Mouse (Mus musculus): ENCODE measurements around the gene Dnajb13. TPM values are rescaled to one million over a fixed set of nuclear protein-coding genes. Genes with fewer than 3 reads are reported as not detected.

The Dnajb13 gene
- polyA plus RNA-seq, 1 experiment from 2014 or later = 0.18 TPM

GRCm38 (mm10) chr7:100495581-100496251, 19.0 kb downstream of the Dnajb13 start:
- peaks cover 40% of the 10 kb centered on the region for H3K36me3 ChIP-seq (ENCODE audit: insufficient read depth)
- peak overlapping the region; percentile 93 for H3K4me2 ChIP-seq
- peaks cover 17% of the 10 kb centered on the region for H3K4me1 ChIP-seq (ENCODE audit: insufficient read depth)
- ATAC-seq (ENCODE audit: insufficient read depth) (peak; percentile 45), DNase-seq (peak; percentile 68)
- H3K9ac ChIP-seq = no peak overlapping the region
- H3K4me3 ChIP-seq (ENCODE audit: low read depth, low read length) = peak overlapping the region; percentile 52
- peak overlapping the region; percentile 60 for H3K27ac ChIP-seq (ENCODE audit: low read depth)
- no peak for TF ChIP-seq CTCF (IDR thresholded peaks at IDR 0.05; ENCODE audit: low read depth)
- no peaks in the 10 kb centered on the region for H3K27me3 ChIP-seq (ENCODE audit: insufficient read depth, low read length)
- H3K9me3 ChIP-seq (ENCODE audit: low read depth, low read length) = no peaks in the 10 kb centered on the region
- WGBS = 31% methylated on average over 11 of the region's 11 CpGs

GRCm38 (mm10) chr7:100495042-100495441, 19.7 kb downstream of the Dnajb13 start:
- Histone ChIP-seq H3K36me3 (ENCODE audit: insufficient read depth) (peaks cover 40% of the 10 kb centered on the region), H3K9me3 (ENCODE audit: low read depth, low read length) (no peaks in the 10 kb centered on the region), H3K9ac (peak overlapping the region; percentile 18; the same call in 1 of the 2 replicates), H3K27me3 (ENCODE audit: insufficient read depth, low read length) (no peaks in the 10 kb centered on the region), H3K4me1 (ENCODE audit: insufficient read depth) (peaks cover 17% of the 10 kb centered on the region), H3K27ac (ENCODE audit: low read depth) (peak overlapping the region; percentile 60), H3K4me2 (peak overlapping the region; percentile 93), H3K4me3 (ENCODE audit: low read depth, low read length) (peak overlapping the region; percentile 52)
- DNase-seq = no peak
- 44% methylated on average over 8 of the region's 8 CpGs for WGBS
- no peak for TF ChIP-seq CTCF (IDR thresholded peaks at IDR 0.05; ENCODE audit: low read depth)
- ATAC-seq (ENCODE audit: insufficient read depth) = no peak

- no peaks in the 10 kb centered on the region for H3K27me3 ChIP-seq (ENCODE audit: insufficient read depth, low read length)
- no peak for TF ChIP-seq CTCF (IDR thresholded peaks at IDR 0.05; ENCODE audit: low read depth)
- no peaks in the 10 kb centered on the region for H3K9me3 ChIP-seq (ENCODE audit: low read depth, low read length)
- peak overlapping the region; percentile 52 for H3K4me3 ChIP-seq (ENCODE audit: low read depth, low read length)
- 81% methylated on average over 7 of the region's 7 CpGs for WGBS
- no peak for DNase-seq
- peaks cover 17% of the 10 kb centered on the region for H3K4me1 ChIP-seq (ENCODE audit: insufficient read depth)
- no peak for ATAC-seq (ENCODE audit: insufficient read depth)
- peak overlapping the region; percentile 73; the same call in 1 of the 2 replicates for H3K27ac ChIP-seq (ENCODE audit: low read depth)
- peaks cover 33% of the 10 kb centered on the region for H3K36me3 ChIP-seq (ENCODE audit: insufficient read depth)
- peak overlapping the region; percentile 93 for H3K4me2 ChIP-seq
- H3K9ac ChIP-seq = peak overlapping the region; percentile 57
These were observed 20.3 kb downstream of the Dnajb13 start for GRCm38 (mm10) chr7:100494415-100494831.

GRCm38 (mm10) chr7:100493484-100494414, 21.0 kb downstream of the Dnajb13 start:
- ATAC-seq (ENCODE audit: insufficient read depth) = peak; percentile 45
- H3K36me3 ChIP-seq (ENCODE audit: insufficient read depth) = peaks cover 28% of the 10 kb centered on the region
- no peaks in the 10 kb centered on the region for H3K27me3 ChIP-seq (ENCODE audit: insufficient read depth, low read length)
- H3K9me3 ChIP-seq (ENCODE audit: low read depth, low read length) = no peaks in the 10 kb centered on the region
- peak overlapping the region; percentile 57 for H3K9ac ChIP-seq
- peak overlapping the region; percentile 52 for H3K4me3 ChIP-seq (ENCODE audit: low read depth, low read length)
- DNase-seq = peak; percentile 89
- TF ChIP-seq CTCF (IDR thresholded peaks at IDR 0.05; ENCODE audit: low read depth) = no peak
- WGBS = 25% methylated on average over 19 of the region's 19 CpGs
- H3K4me2 ChIP-seq = peak overlapping the region; percentile 93
- H3K4me1 ChIP-seq (ENCODE audit: insufficient read depth) = peaks cover 17% of the 10 kb centered on the region
- H3K27ac ChIP-seq (ENCODE audit: low read depth) = peak overlapping the region; percentile 73

GRCm38 (mm10) chr7:100493117-100493483, 21.7 kb downstream of the Dnajb13 start, which contains the start of gene Ucp2:
Ucp2 (plus strand) TSS chr7:100493337.
- peak within 1 kb of the TSS; percentile 93 for H3K4me2 ChIP-seq
- WGBS = under 1% methylated on average over 27 of the region's 27 CpGs
- ATAC-seq (ENCODE audit: insufficient read depth) (peak; percentile 71), DNase-seq (peak; percentile 90)
- no peaks in the 10 kb centered on the region for H3K27me3 ChIP-seq (ENCODE audit: insufficient read depth, low read length)
- no peaks in the 10 kb centered on the region for H3K9me3 ChIP-seq (ENCODE audit: low read depth, low read length)
- peak within 1 kb of the TSS; percentile 73 for H3K27ac ChIP-seq (ENCODE audit: low read depth)
- peak within 1 kb of the TSS; percentile 52 for H3K4me3 ChIP-seq (ENCODE audit: low read depth, low read length)
- no peak for TF ChIP-seq CTCF (IDR thresholded peaks at IDR 0.05; ENCODE audit: low read depth)
- H3K36me3 ChIP-seq (ENCODE audit: insufficient read depth) = peaks cover 21% of the 10 kb centered on the region
- H3K9ac ChIP-seq = peak within 1 kb of the TSS; percentile 57
- H3K4me1 ChIP-seq (ENCODE audit: insufficient read depth) = peaks cover 21% of the 10 kb centered on the region

- TF ChIP-seq CTCF (IDR thresholded peaks at IDR 0.05; ENCODE audit: low read depth) = no peak; the same call in 1 of the 2 replicates
- peaks cover 16% of the 10 kb centered on the region for H3K36me3 ChIP-seq (ENCODE audit: insufficient read depth)
- DNase-seq (no peak), ATAC-seq (ENCODE audit: insufficient read depth) (peak; percentile 52)
- H3K27me3 ChIP-seq (ENCODE audit: insufficient read depth, low read length) = no peaks in the 10 kb centered on the region
- no peaks in the 10 kb centered on the region for H3K9me3 ChIP-seq (ENCODE audit: low read depth, low read length)
- H3K4me2 ChIP-seq = peak overlapping the region; percentile 93
- H3K27ac ChIP-seq (ENCODE audit: low read depth) = peak overlapping the region; percentile 73
- H3K4me1 ChIP-seq (ENCODE audit: insufficient read depth) = peaks cover 21% of the 10 kb centered on the region
- 3% methylated on average over 36 of the region's 36 CpGs for WGBS
- H3K9ac ChIP-seq = peak overlapping the region; percentile 57
- peak overlapping the region; percentile 52 for H3K4me3 ChIP-seq (ENCODE audit: low read depth, low read length)
These were observed 22.2 kb downstream of the Dnajb13 start for GRCm38 (mm10) chr7:100492391-100493116.
